Mouse (Mus musculus) activated CD4-positive, CD25-positive, alpha-beta regulatory T cell, adult 9 weeks (primary cell): Measurements from ENCODE around the gene Phka2. TPM values are rescaled to one million over a fixed set of nuclear protein-coding genes. Genes with fewer than 3 reads are reported as not detected.

Source experiments
- polyA plus RNA-seq: library from polyadenylated mRNA; unstranded; fragments of 100-300 nt; shearing (Covaris generic); gene quantifications from one replicate; pipeline ENCODE4 v1.2.1, GENCODE M21; 2017

Gene Phka2
- polyA plus RNA-seq = 16.3 TPM

DNA sequence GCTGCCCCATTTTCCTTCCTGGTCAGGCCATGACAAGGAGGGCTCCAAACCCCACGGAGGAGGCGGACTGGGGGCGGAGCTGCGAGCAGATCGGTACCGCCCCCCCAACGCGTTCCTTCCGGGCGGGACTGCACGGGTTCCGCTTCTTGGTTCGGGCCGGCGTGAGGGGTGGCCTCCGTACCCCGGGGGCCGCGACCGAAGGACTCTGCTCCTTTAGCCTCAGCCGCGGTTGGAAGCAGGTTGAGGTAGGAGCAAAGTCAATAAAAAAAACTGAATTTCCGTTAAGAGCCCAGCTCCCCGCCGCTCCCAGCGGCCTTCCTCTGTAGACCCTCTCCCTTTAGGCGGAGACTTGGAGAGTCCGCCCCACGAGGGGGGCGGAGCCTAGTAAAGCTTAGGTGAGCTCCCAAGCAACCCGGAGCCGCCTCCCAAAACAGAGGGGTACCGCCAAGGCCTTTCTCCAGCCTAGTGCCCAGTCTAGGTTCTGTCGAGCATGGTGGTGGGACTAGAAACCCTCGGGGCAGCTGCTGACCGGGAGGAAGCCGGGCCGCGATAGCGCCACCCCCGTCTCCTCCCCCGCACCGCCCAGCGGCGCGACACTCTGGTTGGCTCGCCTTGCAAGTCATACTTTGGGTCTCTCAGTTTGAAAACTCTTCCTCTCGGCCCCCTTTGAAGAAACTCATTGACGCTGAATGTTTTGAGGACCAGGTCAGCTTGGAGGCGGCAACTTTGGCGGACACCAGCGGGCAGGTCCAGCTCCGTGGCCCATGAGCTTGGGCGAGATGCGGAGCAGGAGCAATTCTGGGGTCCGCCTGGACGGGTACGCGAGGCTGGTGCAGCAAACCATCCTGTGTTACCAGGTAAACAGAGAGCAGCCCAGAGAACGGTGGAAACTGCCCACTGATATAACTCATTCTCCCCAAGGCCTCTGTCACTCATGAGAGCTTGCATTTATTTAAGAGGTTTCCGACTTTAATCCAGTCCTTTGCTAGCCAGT is at the start of gene Phka2:
Gene Phka2, plus strand, starts transcription at position 119 of the 994 bp plus-strand sequence.

Other genes with a start within 250 kb of the Phka2 start
- gene Adgrg2, start 111.5 kb upstream of the Phka2 start, polyA plus RNA-seq = not detected
- not detected for gene Ppef1, start 233.6 kb downstream of the Phka2 start, polyA plus RNA-seq